Comparison of ENCODE assay signal across 25 mouse cellular contexts in the genomic region with DNA sequence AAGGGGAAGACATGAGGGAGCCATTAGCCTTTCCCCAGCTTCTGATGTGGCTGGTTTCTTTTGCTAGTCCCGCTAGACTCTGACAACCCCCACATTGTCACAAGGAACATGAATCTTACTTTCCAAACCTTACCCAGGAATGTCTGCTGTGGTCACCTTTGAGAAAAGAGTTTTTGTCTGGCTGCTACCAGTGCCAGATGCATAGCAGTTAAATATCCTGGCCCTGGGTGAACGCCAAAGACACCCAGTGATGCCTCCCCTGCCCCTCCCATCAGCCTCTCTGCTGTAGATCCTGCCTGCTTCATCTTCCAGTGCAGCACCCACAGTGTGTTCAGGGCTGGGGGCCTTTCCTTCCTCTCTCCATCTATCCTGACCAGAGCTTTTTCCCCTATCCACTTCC. TPM values are rescaled to one million over a fixed set of nuclear protein-coding genes. Genes with fewer than 3 reads are reported as not detected.
DNase-seq lines count a peak whose midpoint lies in the region; ATAC-seq and TF ChIP-seq lines count a peak whose summit lies in the region.
"Had no signal": no experiment of that assay in that cellular context is flagged by ENCODE, and none has a peak within 500 bp of the region (broad histone marks: within the 10 kb centered on the region; RNA-seq: fewer than 3 reads in every experiment).

No protein-coding gene starts in this region.

- no peak overlapping the region for H3K4me3 ChIP-seq in forebrain, embryonic 10.5 days
- no peak overlapping the region for H3K4me3 ChIP-seq in forebrain, embryonic 15.5 days
- H3K4me3 ChIP-seq in midbrain, embryonic 10.5 days = no peak overlapping the region
- no peak overlapping the region for H3K4me3 ChIP-seq in midbrain, postnatal 0 days (ENCODE audit: low read depth, low read length)
- H3K4me3 ChIP-seq: forebrain, embryonic 12.5 days; heart, embryonic 15.5 days; hindbrain, embryonic 15.5 days had no signal

- no peak for TF ChIP-seq CTCF in midbrain, postnatal 0 days (IDR thresholded peaks at IDR 0.05)

- H3K36me3 ChIP-seq in forebrain, embryonic 10.5 days (replicated peaks) = no peaks in the 10 kb centered on the region
- H3K36me3 ChIP-seq in forebrain, embryonic 15.5 days = no peaks in the 10 kb centered on the region
- H3K36me3 ChIP-seq in midbrain, embryonic 10.5 days = no peaks in the 10 kb centered on the region
- H3K36me3 ChIP-seq in midbrain, postnatal 0 days (ENCODE audit: insufficient read depth, low read length) = no peaks in the 10 kb centered on the region
- H3K36me3 ChIP-seq: forebrain, embryonic 12.5 days; G1E; heart, embryonic 15.5 days; hindbrain, embryonic 15.5 days had no signal

- H3K4me1 ChIP-seq in forebrain, embryonic 10.5 days = peaks cover 18% of the 10 kb centered on the region
- H3K4me1 ChIP-seq in forebrain, embryonic 15.5 days = peaks cover 4% of the 10 kb centered on the region; the same call in 1 of the 2 replicates
- peaks cover 14% of the 10 kb centered on the region for H3K4me1 ChIP-seq in midbrain, embryonic 10.5 days
- H3K4me1 ChIP-seq in midbrain, postnatal 0 days (ENCODE audit: insufficient read depth, low read length) = no peaks in the 10 kb centered on the region
- H3K4me1 ChIP-seq: heart, embryonic 15.5 days had no signal

- 0 out of 2 replicates have a peak, but pooled peaks cover 4% of the 10 kb centered on the region for H3K27me3 ChIP-seq in forebrain, embryonic 10.5 days (ENCODE audit: poor library complexity, severe bottlenecking)
- no peaks in the 10 kb centered on the region for H3K27me3 ChIP-seq in forebrain, embryonic 15.5 days
- H3K27me3 ChIP-seq in midbrain, embryonic 10.5 days (ENCODE audit: low read depth, poor library complexity, severe bottlenecking) = peaks cover 10% of the 10 kb centered on the region
- 0 out of 2 replicates have a peak, but pooled peaks cover 2% of the 10 kb centered on the region for H3K27me3 ChIP-seq in midbrain, postnatal 0 days (ENCODE audit: insufficient read depth, low read length)
- H3K27me3 ChIP-seq: heart, embryonic 15.5 days had no signal

- no peaks in the 10 kb centered on the region for H3K9me3 ChIP-seq in forebrain, embryonic 10.5 days
- H3K9me3 ChIP-seq in forebrain, embryonic 15.5 days = no peaks in the 10 kb centered on the region
- H3K9me3 ChIP-seq in midbrain, embryonic 10.5 days (replicated peaks) = no peaks in the 10 kb centered on the region
- no peaks in the 10 kb centered on the region for H3K9me3 ChIP-seq in midbrain, postnatal 0 days (ENCODE audit: low read length)
- H3K9me3 ChIP-seq: forebrain, embryonic 12.5 days; G1E; heart, embryonic 15.5 days; hindbrain, embryonic 15.5 days had no signal

- H3K27ac ChIP-seq in forebrain, embryonic 10.5 days = peak overlapping the region; percentile 11; the same call in 1 of the 2 replicates
- no peak overlapping the region for H3K27ac ChIP-seq in forebrain, embryonic 15.5 days (replicated peaks)
- H3K27ac ChIP-seq in midbrain, embryonic 10.5 days (replicated peaks) = peak overlapping the region; percentile 46
- no peak overlapping the region for H3K27ac ChIP-seq in midbrain, postnatal 0 days (ENCODE audit: low read depth, low read length)
- H3K27ac ChIP-seq: forebrain, embryonic 12.5 days; heart, embryonic 15.5 days; hindbrain, embryonic 15.5 days had no signal

- H3K4me2 ChIP-seq in forebrain, embryonic 15.5 days (replicated peaks) = no peak overlapping the region
- no peak overlapping the region for H3K4me2 ChIP-seq in midbrain, postnatal 0 days (ENCODE audit: low read depth, low read length, poor library complexity, severe bottlenecking)
- H3K4me2 ChIP-seq: forebrain, embryonic 12.5 days; heart, embryonic 11.5 days; heart, embryonic 15.5 days; hindbrain, embryonic 15.5 days had no signal

- no peak for DNase-seq in forebrain, embryonic 10.5 days (ENCODE audit: extremely low spot score, low spot score)
- DNase-seq in midbrain, embryonic 10.5 days (ENCODE audit: low spot score) = no peak
- no peak for DNase-seq in midbrain, postnatal 0 days (ENCODE audit: low spot score)
- DNase-seq in Muller cell, postnatal 12 days (ENCODE audit: inconsistent ontology term) = peak; percentile 46
- no peak for DNase-seq in cerebellum, postnatal 14 days
- no peak for DNase-seq in cerebellum, postnatal 4 days (ENCODE audit: low spot score in 2 of 2)
- DNase-seq: adrenal gland, postnatal 10 days; cerebellum, adult 11 months; cerebellum, adult 2 months; cerebellum, adult 9-11 months; cerebellum, postnatal 36 days; gastrocnemius, postnatal 10 days; gastrocnemius, postnatal 36 days; heart, postnatal 10 days; heart, postnatal 36 days; kidney, adult 2 months had no signal

- WGBS in forebrain, embryonic 10.5 days = 82% methylated on average over 2 of the region's 2 CpGs
- WGBS in forebrain, embryonic 15.5 days = 80% methylated on average over 2 of the region's 2 CpGs
- WGBS in midbrain, embryonic 10.5 days = 64% methylated on average over 2 of the region's 2 CpGs
- 74% methylated on average over 2 of the region's 2 CpGs for WGBS in midbrain, postnatal 0 days

- H3K9ac ChIP-seq in forebrain, embryonic 15.5 days (replicated peaks) = no peak overlapping the region
- no peak overlapping the region for H3K9ac ChIP-seq in midbrain, postnatal 0 days (replicated peaks; ENCODE audit: low read length, poor library complexity, severe bottlenecking)
- H3K9ac ChIP-seq: forebrain, embryonic 12.5 days; heart, embryonic 15.5 days; hindbrain, embryonic 15.5 days had no signal

- ATAC-seq in forebrain, embryonic 15.5 days (replicated peaks) = no peak
- ATAC-seq in midbrain, postnatal 0 days (ENCODE audit: low FRiP score) = no peak
- ATAC-seq: activated CD4-positive, CD25-positive, alpha-beta regulatory T cell, adult 4 months; forebrain, embryonic 16.5 days; intestine, postnatal 0 days had no signal

RNA-seq across cellular contexts. Expression of gene Tmem154, which starts 23.7 kb away (rescaled TPM):
- 0.18 and 0.27 TPM in 2 replicates for polyA plus RNA-seq in forebrain, embryonic 10.5 days (2016; fragmentation: Nextera tagmentation; extraction: Ambion mirVana)
- polyA plus RNA-seq in forebrain, embryonic 15.5 days (2015; fragmentation: Nextera tagmentation; extraction: Ambion mirVana) = 0.65 and 0.88 TPM in 2 replicates
- 0.25 and 0.29 TPM in 2 replicates for polyA plus RNA-seq in midbrain, embryonic 10.5 days (2016; fragmentation: Nextera tagmentation; extraction: Ambion mirVana)
- 0.42 TPM in 1 of 2 replicates, not detected in the other for total RNA-seq in midbrain, postnatal 0 days (2014; rRNA removed)
- 0.86 and 2.0 TPM in 2 replicates for polyA plus RNA-seq in midbrain, postnatal 0 days (2015; fragmentation: Nextera tagmentation; extraction: Ambion mirVana)

Comparison
In these comparisons a context has a peak if more than half of its experiments do, and no peak if none do; other contexts are left out.
1. H3K27ac ChIP-seq: peak in forebrain, embryonic 10.5 days (single experiment) and midbrain, embryonic 10.5 days (single experiment); none in forebrain, embryonic 15.5 days (single experiment) and midbrain, postnatal 0 days (single experiment).